Mouse (Mus musculus) adrenal gland, adult 18-20 months (tissue): ENCODE results near the gene Olfr1246. TPM values are rescaled to one million over a fixed set of nuclear protein-coding genes. Genes with fewer than 3 reads are reported as not detected.
"Not testable (repeated sequence)": the region's sequence is repeated elsewhere in the genome, so short reads cannot be mapped to it uniquely, and the experiment has no call there.

Experiments
- DNase-seq, 2 experiments: peaks; one replicate each; pipeline ENCODE4 v3.0.0; 2021 to 2022; ENCODE audit warnings: low spot score in 2 of 2
- long read RNA-seq, 2 experiments: library from polyadenylated mRNA; stranded (forward); transcript quantifications; one replicate each; pipeline ENCODE4 v2.0.0; 2021
- total RNA-seq, 2 experiments: library from RNA; stranded (reverse); gene quantifications; 1 replicate in 1 of 2; 2 replicates in 1 of 2; pipeline ENCODE4 v1.2.3; 2021

The Olfr1246 gene
- total RNA-seq = not detected
- long read RNA-seq, experiment 1 = 0 reads
- long read RNA-seq, experiment 2 = 0 reads

DNA sequence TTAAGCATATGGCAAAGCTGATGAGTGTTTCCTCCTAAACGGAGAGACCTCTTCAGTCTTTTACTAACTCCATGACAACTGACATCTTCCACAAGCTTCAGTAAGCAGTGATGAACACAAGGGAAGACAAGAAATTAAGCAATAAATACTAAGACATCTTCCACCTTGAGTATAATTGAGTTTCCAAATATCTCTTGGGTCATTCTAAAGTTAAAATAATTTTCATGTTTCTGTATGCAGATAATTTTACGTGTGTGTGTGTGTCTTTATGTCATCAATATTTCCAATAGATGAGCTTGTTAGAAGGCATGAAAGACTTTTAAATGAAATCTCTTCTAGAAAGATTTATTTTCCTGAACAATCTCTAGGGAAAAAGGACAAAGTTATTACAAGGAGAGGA is at the start of gene Olfr1246:
Gene Olfr1246, minus strand, starts transcription at position 101 of the 400 bp plus-strand sequence.
- no peak for DNase-seq

DNA sequence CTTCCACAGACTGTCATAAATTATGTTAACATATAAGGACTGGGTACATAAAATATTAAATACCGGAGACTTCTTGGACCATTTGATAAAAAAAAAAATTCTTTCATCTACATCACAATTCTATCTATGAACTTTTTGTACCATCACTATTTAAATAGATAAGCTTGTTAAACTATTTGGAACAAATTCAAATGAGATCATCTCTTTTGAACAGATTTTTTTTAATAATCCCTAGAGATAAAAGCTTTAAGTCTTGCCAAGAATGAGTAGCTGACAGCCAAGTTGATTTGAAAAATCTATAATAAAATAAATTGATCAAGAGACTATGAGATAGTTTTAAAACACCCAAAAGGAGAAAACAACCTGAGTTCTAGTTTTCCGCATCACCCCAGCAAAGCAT is 41.9 kb upstream of the Olfr1246 start, which contains the start of gene Olfr1249:
Gene Olfr1249, minus strand, starts transcription at position 101 of the 400 bp plus-strand sequence.
- no peak for DNase-seq

DNA sequence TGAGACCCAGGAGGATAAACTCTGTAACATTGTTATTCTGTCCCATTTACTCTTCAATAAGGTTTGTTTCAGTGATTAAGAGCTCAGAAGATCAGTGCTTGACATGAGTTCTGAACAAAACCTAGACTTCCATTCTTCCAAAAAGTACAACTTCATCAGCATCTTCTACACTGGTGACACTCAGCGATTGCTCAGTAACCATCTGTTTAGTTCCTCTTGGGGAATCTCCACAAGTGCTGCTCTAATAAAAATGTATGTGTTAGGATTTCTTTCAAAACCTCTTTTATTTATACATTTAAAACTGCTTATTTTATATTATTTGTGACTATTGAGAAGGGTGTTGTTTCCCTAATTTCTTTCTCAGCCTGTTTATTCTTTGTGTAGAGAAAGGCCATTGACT is 25.2 kb upstream of the Olfr1246 start, which contains the start of gene Olfr1248:
Gene Olfr1248, minus strand, starts transcription at position 101 of the 400 bp plus-strand sequence.
- DNase-seq = not testable (repeated sequence)

DNA sequence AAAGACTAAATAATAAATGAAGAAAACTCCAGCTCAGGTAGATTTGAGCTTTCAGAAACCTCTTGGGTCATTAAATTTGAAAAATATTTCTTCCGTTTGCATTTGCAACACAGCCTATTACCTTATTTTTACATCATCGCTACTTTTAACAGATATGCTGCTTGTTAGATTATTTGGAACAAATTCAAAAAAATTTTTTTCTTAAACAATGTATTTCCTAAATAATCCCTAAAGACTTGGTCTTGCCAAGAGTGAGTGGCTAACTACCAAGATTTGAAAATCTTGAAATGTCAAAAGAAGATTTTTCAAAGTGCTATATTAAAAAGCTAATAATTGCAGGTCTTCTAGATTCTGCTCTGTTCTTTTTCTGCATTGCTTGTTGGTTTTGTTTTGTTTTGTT is 21.1 kb upstream of the Olfr1246 start, which contains the start of gene Olfr1247:
Gene Olfr1247, minus strand, starts transcription at position 101 of the 400 bp plus-strand sequence.
- DNase-seq = no peak

DNA sequence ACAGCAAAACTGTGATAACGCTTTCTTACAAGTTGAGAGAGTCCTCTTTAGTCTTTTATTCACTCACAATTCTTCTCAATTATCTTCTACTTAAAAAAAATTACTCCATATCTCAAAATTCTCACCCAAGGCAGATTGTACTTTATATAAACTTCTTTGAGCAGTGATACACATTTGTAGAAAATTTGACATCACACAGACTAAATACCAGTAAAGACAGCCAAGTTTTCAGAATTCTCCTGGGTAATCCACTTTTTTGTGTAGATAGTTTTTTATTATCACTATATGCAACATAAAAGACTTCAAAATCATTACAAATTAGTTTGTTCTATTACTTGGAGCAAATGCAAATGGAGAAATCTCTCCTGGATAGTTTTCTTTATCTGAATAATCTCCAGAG is 14.6 kb downstream of the Olfr1246 start, which contains the start of gene Olfr1245:
Gene Olfr1245, minus strand, starts transcription at position 101 of the 400 bp plus-strand sequence.
- DNase-seq = no peak

DNA sequence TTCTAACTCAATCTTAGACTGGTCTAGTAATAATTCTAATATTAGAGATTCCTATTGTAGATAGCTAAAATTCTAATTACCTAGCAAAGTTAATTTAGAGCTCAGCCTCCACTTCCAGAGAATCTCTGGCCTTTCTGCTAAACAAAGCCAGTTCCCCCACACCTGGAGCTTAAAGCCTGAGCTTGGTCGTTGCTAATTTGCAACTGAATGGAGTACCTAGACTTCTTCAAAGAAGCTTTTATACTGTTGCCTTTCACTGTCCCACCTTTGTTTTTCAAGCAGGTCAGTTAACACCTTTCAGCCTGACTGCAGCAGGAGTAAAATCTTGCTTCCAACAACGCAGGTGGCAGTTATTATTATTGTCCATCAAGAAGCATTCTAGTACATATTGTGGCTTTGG is 30.3 kb downstream of the Olfr1246 start:
- DNase-seq = not testable (repeated sequence)

DNA sequence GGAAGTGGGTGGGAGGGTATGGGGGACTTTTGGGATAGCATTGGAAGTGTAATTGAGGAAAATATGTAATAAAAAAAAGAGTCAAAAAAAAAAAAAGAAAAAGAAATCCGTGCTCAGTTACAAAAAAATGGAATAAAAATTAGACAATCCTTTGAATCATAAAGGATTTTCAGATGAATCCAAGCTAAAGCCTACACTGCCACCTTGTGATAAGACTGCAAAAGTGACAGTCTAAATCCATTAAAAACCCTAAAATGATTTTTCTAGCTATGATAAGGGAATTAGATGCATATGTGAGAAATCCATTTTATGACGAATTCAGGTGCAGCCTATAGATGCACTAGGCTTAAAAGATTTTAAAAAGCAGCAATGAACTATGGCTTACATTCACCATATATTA is 48.4 kb downstream of the Olfr1246 start:
- no peak for DNase-seq

DNA sequence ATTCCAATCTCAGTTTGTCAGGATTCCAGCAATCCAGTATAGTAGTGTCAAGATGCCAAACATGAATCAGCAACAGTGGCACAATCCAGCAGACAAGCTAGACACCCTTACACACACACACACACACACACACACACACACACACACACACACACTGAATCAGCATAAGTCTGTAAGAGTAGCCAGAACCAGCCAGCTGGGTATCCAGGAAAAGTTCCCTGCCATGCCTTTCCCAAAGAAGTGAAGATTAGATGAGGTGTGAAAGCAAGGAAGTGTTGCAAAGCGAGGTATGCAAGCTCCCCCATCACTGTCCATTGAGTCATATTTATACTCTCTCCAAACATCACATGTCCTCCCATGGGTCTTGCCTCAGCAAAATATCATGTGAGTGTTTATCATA is 53.0 kb downstream of the Olfr1246 start:
- no peak for DNase-seq

Other genes starting within 250 kb of the Olfr1246 start
- gene Olfr1234, start 228.3 kb downstream of the Olfr1246 start, total RNA-seq = not detected
- gene Olfr1238, start 183.5 kb downstream of the Olfr1246 start, total RNA-seq = not detected
- gene Olfr1239, start 172.8 kb downstream of the Olfr1246 start, total RNA-seq = not detected
- gene Olfr1240, start 150.2 kb downstream of the Olfr1246 start, total RNA-seq = not detected
- not detected for gene Olfr1241, start 106.0 kb downstream of the Olfr1246 start, total RNA-seq
- not detected for gene Olfr1242, start 94.8 kb downstream of the Olfr1246 start, total RNA-seq
- gene Olfr1243, start 61.7 kb downstream of the Olfr1246 start, total RNA-seq = not detected
- gene Olfr1245, start 14.7 kb downstream of the Olfr1246 start, total RNA-seq = not detected
- not detected for gene Olfr1247, start 21.0 kb upstream of the Olfr1246 start, total RNA-seq
- gene Olfr1248, start 25.1 kb upstream of the Olfr1246 start, total RNA-seq = not detected
- gene Olfr1249, start 41.8 kb upstream of the Olfr1246 start, total RNA-seq = not detected
- not detected for gene Olfr1250, start 68.3 kb upstream of the Olfr1246 start, total RNA-seq
- gene Olfr1251, start 78.8 kb upstream of the Olfr1246 start, total RNA-seq = not detected
- gene Olfr1252, start 131.9 kb upstream of the Olfr1246 start, total RNA-seq = not detected
- gene Olfr1253, start 163.9 kb upstream of the Olfr1246 start, total RNA-seq = not detected
- gene Olfr1254, start 200.5 kb upstream of the Olfr1246 start, total RNA-seq = not detected
- gene Olfr1255, start 218.9 kb upstream of the Olfr1246 start, total RNA-seq = not detected
- not detected for gene Olfr1256, start 248.4 kb upstream of the Olfr1246 start, total RNA-seq